Mouse (Mus musculus) bone marrow macrophage, adult 2 months (primary cell): ENCODE measurements around the gene Olfr1271.
"Not testable (repeated sequence)": the region's sequence is repeated elsewhere in the genome, so short reads cannot be mapped to it uniquely, and the experiment has no call there.

Experiments used
- CTCF ChIP-seq: IDR thresholded peaks from 2 replicates; pipeline ENCODE4 v1.5.1; 2012; ENCODE audit warnings: low read depth, mild to moderate bottlenecking, low read length, moderate library complexity
- POLR2A ChIP-seq: IDR thresholded peaks from 2 replicates; pipeline ENCODE4 v1.6.1; 2012; ENCODE audit warnings: mild to moderate bottlenecking, low read depth, low read length, borderline replicate concordance

DNA sequence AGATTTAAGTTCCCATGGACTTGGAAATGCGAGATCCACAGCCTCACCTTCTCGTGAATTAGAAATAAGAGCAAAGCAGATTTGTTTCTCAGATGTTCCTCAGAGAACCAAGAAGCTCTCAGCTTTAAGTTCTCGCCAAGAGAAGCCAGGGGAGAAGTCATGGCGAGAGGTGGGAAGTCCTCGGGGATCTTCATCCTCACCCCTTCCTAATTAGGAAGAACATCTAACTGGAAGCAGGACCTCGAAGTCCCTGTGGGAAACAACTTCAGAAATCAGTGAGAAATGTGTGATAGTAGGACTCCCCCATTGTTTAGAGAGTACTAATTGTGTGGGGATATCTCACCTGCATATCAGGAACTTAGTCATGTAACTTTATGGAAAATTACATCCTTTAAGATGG is 46.4 kb downstream of the Olfr1271 start, which contains the start of gene Olfr1506:
- not testable (repeated sequence) for TF ChIP-seq POLR2A, CTCF
